Mouse (Mus musculus) olfactory bulb, adult 2 months (tissue): ENCODE results near the gene Ric8b. TPM values are rescaled to one million over a fixed set of nuclear protein-coding genes. Genes with fewer than 3 reads are reported as not detected.

ENCODE experiments used
- H3K27ac ChIP-seq: fragments of 200-500 bp; 2 replicates; pipeline ENCODE4 v1.5.1; 2012; ENCODE audit warnings: low read depth, low read length; ENCODE audit not compliant: insufficient read depth
- H3K4me1 ChIP-seq: fragments of 200-500 bp; 2 replicates; pipeline ENCODE4 v1.6.1; 2012; ENCODE audit warnings: low read length; ENCODE audit not compliant: control insufficient read depth, insufficient read depth
- H3K4me3 ChIP-seq: fragments of 200-500 bp; 2 replicates; pipeline ENCODE4 v1.5.1; 2012; ENCODE audit warnings: mild to moderate bottlenecking, low read depth, low read length, moderate library complexity; ENCODE audit not compliant: insufficient read depth
- CTCF ChIP-seq: fragments of 200-500 bp; IDR thresholded peaks from 2 replicates; pipeline ENCODE4 v1.5.1; 2012; ENCODE audit warnings: low read depth, mild to moderate bottlenecking, low read length, moderate library complexity; ENCODE audit not compliant: insufficient read depth
- POLR2A ChIP-seq: fragments of 200-500 bp; IDR thresholded peaks from 2 replicates; pipeline ENCODE4 v1.6.1; 2012; ENCODE audit warnings: mild to moderate bottlenecking, low read depth, low read length, moderate library complexity; ENCODE audit not compliant: insufficient read depth
- WGBS: fragments of 180-500 bp; shearing (Covaris S2); methylation state at CpG from one replicate; pipeline ENCODE4 v1.1.7; 2018; 5-methylcytosine and 5-hydroxymethylcytosine counted together
- polyA plus RNA-seq: library from polyadenylated mRNA; stranded (reverse); fragments of >200 nt; gene quantifications from 2 replicates; pipeline ENCODE4 v1.2.4, GENCODE M21; 2012; ENCODE audit warnings: low replicate concordance; ENCODE audit not compliant: missing spikeins, insufficient read depth, insufficient read length

The Ric8b gene
- polyA plus RNA-seq, 1 experiment = not detected

- Histone ChIP-seq H3K4me3 (no peak overlapping the region), H3K27ac (no peak overlapping the region), H3K4me1 (peaks cover 6% of the 10 kb centered on the region; the same call in 1 of the 2 replicates)
- no peak for TF ChIP-seq CTCF
- no peak for TF ChIP-seq POLR2A
- WGBS = 70% methylated on average over 4 of the region's 4 CpGs
These were observed 28.1 kb upstream of the Ric8b start for GRCm38 (mm10) chr10:84889096-84889846.

- H3K27ac ChIP-seq = peak overlapping the region; percentile 55; the same call in 1 of the 2 replicates
- TF ChIP-seq POLR2A (no peak), CTCF (no peak)
- H3K4me3 ChIP-seq = no peak overlapping the region
- WGBS = 65% methylated on average over 10 of the region's 10 CpGs
- peaks cover 23% of the 10 kb centered on the region for H3K4me1 ChIP-seq
These were observed 21.5 kb upstream of the Ric8b start for GRCm38 (mm10) chr10:84895810-84896358.

- H3K4me3 ChIP-seq = no peak overlapping the region
- TF ChIP-seq POLR2A = no peak
- no peak for TF ChIP-seq CTCF
- H3K27ac ChIP-seq = no peak overlapping the region
- 82% methylated on average over 9 of the region's 9 CpGs for WGBS
- H3K4me1 ChIP-seq = peaks cover 25% of the 10 kb centered on the region
These were observed 20.2 kb upstream of the Ric8b start for GRCm38 (mm10) chr10:84896941-84897930.

GRCm38 (mm10) chr10:84898144-84898979 is 19.1 kb upstream of the Ric8b start:
- TF ChIP-seq POLR2A (no peak), CTCF (no peak)
- Histone ChIP-seq H3K27ac (no peak overlapping the region), H3K4me3 (no peak overlapping the region), H3K4me1 (peaks cover 34% of the 10 kb centered on the region)
- 81% methylated on average over 3 of the region's 3 CpGs for WGBS

GRCm38 (mm10) chr10:84901676-84902075 is 15.7 kb upstream of the Ric8b start:
- no peak overlapping the region for H3K27ac ChIP-seq
- no peak overlapping the region for H3K4me3 ChIP-seq
- H3K4me1 ChIP-seq = peaks cover 31% of the 10 kb centered on the region
- WGBS = 84% methylated on average over 5 of the region's 5 CpGs
- TF ChIP-seq POLR2A = no peak

GRCm38 (mm10) chr10:84902213-84902612 is 15.2 kb upstream of the Ric8b start:
- no peak overlapping the region for H3K4me3 ChIP-seq
- H3K27ac ChIP-seq = no peak overlapping the region
- WGBS = 87% methylated on average over 2 of the region's 2 CpGs
- TF ChIP-seq CTCF = no peak
- no peak for TF ChIP-seq POLR2A
- H3K4me1 ChIP-seq = peaks cover 28% of the 10 kb centered on the region

GRCm38 (mm10) chr10:84903307-84903706 is 14.1 kb upstream of the Ric8b start:
- Histone ChIP-seq H3K27ac (peak overlapping the region; percentile 52), H3K4me3 (no peak overlapping the region), H3K4me1 (peaks cover 25% of the 10 kb centered on the region)
- TF ChIP-seq POLR2A (no peak), CTCF (no peak)
- WGBS = 19% methylated on average over 7 of the region's 7 CpGs

- Histone ChIP-seq H3K4me3 (no peak overlapping the region), H3K27ac (peak overlapping the region; percentile 52), H3K4me1 (peaks cover 25% of the 10 kb centered on the region)
- TF ChIP-seq POLR2A = no peak
- TF ChIP-seq CTCF = no peak
- 8% methylated on average over 5 of the region's 5 CpGs for WGBS
These were observed 13.7 kb upstream of the Ric8b start for GRCm38 (mm10) chr10:84903742-84904141.
